Comparison of ENCODE assay signal across 8 mouse cellular contexts in the genomic region with DNA sequence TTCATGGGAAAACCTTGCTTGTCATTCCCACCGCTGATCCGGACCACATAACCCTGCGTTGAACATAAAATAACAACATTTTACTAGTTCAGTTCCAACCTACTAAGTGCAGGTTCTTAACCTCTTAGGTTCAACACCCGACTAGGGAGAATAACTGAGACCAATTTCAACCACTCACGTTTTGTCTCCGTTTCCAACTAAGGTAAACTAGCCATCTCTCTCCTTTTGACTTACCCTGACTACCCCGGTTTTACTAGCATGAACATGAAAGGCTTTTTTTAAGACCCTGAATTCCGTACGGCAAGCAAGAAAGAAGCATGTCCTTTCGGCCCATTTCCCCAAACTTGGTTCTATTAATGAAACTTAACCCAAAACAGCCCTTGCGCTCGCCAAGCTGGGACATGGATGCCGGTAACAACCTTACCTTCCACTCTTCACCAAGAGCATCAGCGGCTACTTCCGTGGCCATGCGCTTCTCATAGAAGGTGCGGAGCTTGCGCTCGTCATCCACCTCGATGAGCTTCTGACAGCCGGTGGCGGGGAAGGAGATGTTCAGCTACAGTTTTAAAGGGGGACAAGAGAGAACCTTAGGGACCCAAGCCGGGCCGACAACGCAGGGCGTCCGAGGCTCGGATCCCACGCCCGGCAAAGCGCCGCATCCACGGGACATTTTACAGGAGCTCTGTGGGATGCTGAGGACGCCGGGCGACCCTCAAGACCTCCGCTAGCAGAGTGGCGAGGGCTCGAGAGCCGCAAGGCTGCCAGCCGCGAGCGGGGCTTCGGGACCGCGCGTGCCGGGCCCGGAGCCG. TPM values are rescaled to one million over a fixed set of nuclear protein-coding genes. Genes with fewer than 3 reads are reported as not detected.
A peak's percentile ranks its signal among the peaks of the same experiment; 100 is the strongest.
DNase-seq lines count a peak whose midpoint lies in the region; ATAC-seq and TF ChIP-seq lines count a peak whose summit lies in the region.

No protein-coding gene starts in this region.

- peaks cover 29% of the 10 kb centered on the region for H3K36me3 ChIP-seq in forebrain, postnatal 0 days (ENCODE audit: insufficient read depth)
- H3K36me3 ChIP-seq in liver, embryonic 16.5 days (ENCODE audit: control insufficient read depth, insufficient read depth), result peaks cover 25% of the 10 kb centered on the region

- H3K27ac ChIP-seq in gastrocnemius, adult 2 months, result peak overlapping the region; percentile 97
- peak overlapping the region; percentile 86 for H3K27ac ChIP-seq in forebrain, postnatal 0 days (ENCODE audit: low read depth, low read length)
- peak overlapping the region; percentile 86 for H3K27ac ChIP-seq in liver, embryonic 16.5 days (ENCODE audit: low read length)

- WGBS in forebrain, postnatal 0 days, result 3% methylated on average over 50 of the region's 50 CpGs
- WGBS in liver, embryonic 16.5 days (ENCODE audit: insufficient replicate concordance), result under 1% methylated on average over 50 of the region's 50 CpGs

- no peak for TF ChIP-seq CTCF in gastrocnemius, adult 2 months (IDR thresholded peaks at IDR 0.05)
- no peak for TF ChIP-seq CTCF in forebrain, postnatal 0 days (IDR thresholded peaks at IDR 0.05; ENCODE audit: low read depth)

- no peaks in the 10 kb centered on the region for H3K27me3 ChIP-seq in forebrain, postnatal 0 days (ENCODE audit: insufficient read depth, low read length)
- no peaks in the 10 kb centered on the region for H3K27me3 ChIP-seq in liver, embryonic 16.5 days (ENCODE audit: control insufficient read depth, insufficient read depth, low read depth, low read length)

- peak overlapping the region; percentile 95 for H3K9ac ChIP-seq in forebrain, postnatal 0 days
- H3K9ac ChIP-seq in liver, embryonic 16.5 days (ENCODE audit: low read depth, low read length), result peak overlapping the region; percentile 98

- peaks cover 13% of the 10 kb centered on the region; the same call in 1 of the 2 replicates for H3K4me1 ChIP-seq in forebrain, postnatal 0 days (ENCODE audit: insufficient read depth)
- H3K4me1 ChIP-seq in liver, embryonic 16.5 days (ENCODE audit: control insufficient read depth, low read depth, low read length), result peaks cover 7% of the 10 kb centered on the region

- peak overlapping the region; percentile 79 for H3K4me3 ChIP-seq in gastrocnemius, adult 2 months
- peak overlapping the region; percentile 76 for H3K4me3 ChIP-seq in forebrain, postnatal 0 days (ENCODE audit: low read depth, low read length)
- H3K4me3 ChIP-seq in liver, embryonic 16.5 days (ENCODE audit: low read depth, low read length), result peak overlapping the region; percentile 93

- no peak for DNase-seq in gastrocnemius, adult 2 months
- DNase-seq in gastrocnemius, postnatal 36 days, result no peak
- peak; percentile 18 for DNase-seq in retina, postnatal 1 day
- no peak for DNase-seq in retina, embryonic 14.5 days (ENCODE audit: low spot score)
- DNase-seq in forebrain, postnatal 0 days, result peak; percentile 50
- no peak for DNase-seq in layer of hippocampus, postnatal 10 days (ENCODE audit: low spot score in 2 of 2)

- intact Hi-C loops in gastrocnemius, adult 2 months (cut with DNase I), result loop anchor here (5.0 to 10.0 kb wide), 2 partner anchors 109 to 282 kb away; partner anchors contain the start of genes Dennd4c and Rraga
- intact Hi-C loops in gastrocnemius, postnatal 36 days (cut with DNase I), result no loop called here

- peak overlapping the region; percentile 67 for H3K4me2 ChIP-seq in forebrain, postnatal 0 days (ENCODE audit: low read depth)
- H3K4me2 ChIP-seq in liver, embryonic 16.5 days (ENCODE audit: low read depth, low read length), result peak overlapping the region; percentile 73

- no peak; the same call in 1 of the 2 replicates for ATAC-seq in forebrain, postnatal 0 days
- ATAC-seq in liver, embryonic 16.5 days (ENCODE audit: low read depth), result no peak; the same call in 1 of the 2 replicates
- ATAC-seq in frontal cortex, adult (ENCODE audit: low TSS enrichment), result no peak; the same call in 1 of the 2 replicates

- H3K9me3 ChIP-seq in forebrain, postnatal 0 days (ENCODE audit: low read length), result no peaks in the 10 kb centered on the region
- H3K9me3 ChIP-seq in liver, embryonic 16.5 days (replicated peaks; ENCODE audit: control insufficient read depth, low read length), result no peaks in the 10 kb centered on the region

RNA-seq across cellular contexts. Expression of gene Rps6, which starts 0.7 kb away (rescaled TPM):
- total RNA-seq in gastrocnemius, adult 2 months (2021), result 100 to 1,000 TPM; 393 to 501 TPM
- total RNA-seq in gastrocnemius, postnatal 36 days (2021), result 100 to 1,000 TPM; 326 to 382 TPM
- total RNA-seq in forebrain, postnatal 0 days (2014; rRNA removed), result 1,164 and 1,444 TPM in 2 replicates
- 342 and 386 TPM in 2 replicates for polyA plus RNA-seq in forebrain, postnatal 0 days (2015; fragmentation: Nextera tagmentation; extraction: Ambion mirVana)
- polyA plus RNA-seq in liver, embryonic 16.5 days (2015; fragmentation: Nextera tagmentation; extraction: Ambion mirVana), result 367 and 434 TPM in 2 replicates
- 100 to 1,000 TPM; 434 to 447 TPM for total RNA-seq in layer of hippocampus, postnatal 10 days (2021)

RNA-seq across cellular contexts. Expression of gene Acer2, which starts 17.7 kb away (rescaled TPM):
- total RNA-seq in gastrocnemius, adult 2 months (2021), result 1 to 10 TPM; 1.9 to 2.1 TPM
- total RNA-seq in gastrocnemius, postnatal 36 days (2021), result 1 to 10 TPM; 2.0 to 2.4 TPM
- total RNA-seq in forebrain, postnatal 0 days (2014; rRNA removed), result 6.5 and 9.6 TPM in 2 replicates
- 8.1 and 11.4 TPM in 2 replicates for polyA plus RNA-seq in forebrain, postnatal 0 days (2015; fragmentation: Nextera tagmentation; extraction: Ambion mirVana)
- 7.9 and 10.1 TPM in 2 replicates for polyA plus RNA-seq in liver, embryonic 16.5 days (2015; fragmentation: Nextera tagmentation; extraction: Ambion mirVana)
- total RNA-seq in layer of hippocampus, postnatal 10 days (2021), result 1 to 10 TPM; 2.5 to 3.0 TPM

Comparison
In these comparisons a context has a peak if more than half of its experiments do, and no peak if none do; other contexts are left out.
1. DNase-seq: peak in retina, postnatal 1 day (single experiment) and forebrain, postnatal 0 days (single experiment); none in gastrocnemius, adult 2 months (single experiment), gastrocnemius, postnatal 36 days (0 of 2), retina, embryonic 14.5 days (single experiment) and layer of hippocampus, postnatal 10 days (0 of 2).
2. Peak in every context shown above with its lines, with median percentiles within 50 percentile points of each other: H3K27ac ChIP-seq and H3K4me3 ChIP-seq.